7 mouse cellular contexts compared by ENCODE assay signal in the genomic region with DNA sequence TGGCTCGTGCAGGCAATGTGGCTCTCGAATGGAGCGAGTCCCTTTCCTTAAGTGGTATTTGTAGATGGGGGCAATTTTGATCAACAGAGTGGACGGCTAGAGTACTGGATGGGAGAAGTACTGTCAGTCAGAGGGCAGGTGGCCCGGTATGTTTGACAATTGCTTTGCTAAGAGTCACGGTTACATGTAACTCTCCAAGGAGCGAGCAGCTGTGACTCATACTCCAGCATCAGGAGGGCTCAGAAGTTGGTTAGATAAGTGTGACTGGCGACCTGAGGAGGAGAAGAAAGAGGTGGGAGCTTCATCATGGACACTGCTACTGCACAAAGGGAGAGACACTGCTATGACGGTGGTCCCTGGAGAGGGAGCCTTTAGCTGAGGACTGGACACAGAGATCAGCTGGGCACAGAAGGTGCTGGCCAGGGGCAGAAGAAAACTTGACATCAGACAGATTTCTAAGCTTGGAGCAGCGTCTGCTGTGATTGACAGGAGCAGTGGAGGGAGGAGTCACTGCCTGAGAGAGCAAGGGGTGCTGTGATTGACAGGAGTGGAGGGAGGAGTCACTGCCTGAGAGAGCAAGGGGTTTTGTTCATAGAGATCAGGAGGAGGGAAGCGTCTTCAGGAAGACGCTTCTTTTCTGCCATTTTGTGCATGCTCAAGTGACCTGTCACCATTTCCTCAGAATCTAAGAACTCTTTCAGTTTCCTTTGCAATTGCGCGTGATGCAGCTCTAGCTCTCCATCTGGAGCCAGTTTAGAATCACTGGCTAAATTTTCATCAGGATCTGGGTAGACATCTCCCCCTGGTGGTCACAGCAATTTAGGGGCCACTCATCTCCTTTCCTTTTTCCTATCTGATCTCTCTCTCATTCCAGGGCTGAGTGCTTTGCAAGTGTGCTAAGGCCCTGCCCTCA. TPM values are rescaled to one million over a fixed set of nuclear protein-coding genes. Genes with fewer than 3 reads are reported as not detected.
DNase-seq lines count a peak whose midpoint lies in the region; ATAC-seq lines count a peak whose summit lies in the region.

No protein-coding gene starts in this region.

- peak overlapping the region; percentile 81 for H3K4me3 ChIP-seq in megakaryocyte, embryonic 14.5 days (replicated peaks)

- DNase-seq in adrenal gland, adult 2 months: peak; percentile 70
- DNase-seq in embryo, embryonic 10.5 days (ENCODE audit: low spot score): peak; percentile 85
- peak; percentile 24 for DNase-seq in gastrocnemius, postnatal 25 days
- peak; percentile 25 to 83 for DNase-seq in left cerebral cortex, adult 9 months (ENCODE audit: low spot score in 2 of 2)
- DNase-seq in right cerebral cortex, postnatal 10 days (ENCODE audit: low spot score in 2 of 2): peak; percentile 76 to 80

- ATAC-seq in inflammation-experienced regulatory T-cells, adult 6 months: peak; percentile 86

- H3K9me3 ChIP-seq in megakaryocyte, embryonic 14.5 days: no peaks in the 10 kb centered on the region

- peaks cover 21% of the 10 kb centered on the region for H3K36me3 ChIP-seq in megakaryocyte, embryonic 14.5 days (replicated peaks; ENCODE audit: low read length)

- peaks cover 74% of the 10 kb centered on the region for H3K4me1 ChIP-seq in megakaryocyte, embryonic 14.5 days

- no peaks in the 10 kb centered on the region for H3K27me3 ChIP-seq in megakaryocyte, embryonic 14.5 days (replicated peaks)

RNA-seq across cellular contexts. Expression of gene F2rl2, which starts 22.9 kb away (rescaled TPM):
- under 1 TPM; 0.26 to 0.52 TPM for total RNA-seq in adrenal gland, adult 2 months (2021)
- 0.12 and 0.44 TPM in 2 replicates for polyA plus RNA-seq in adrenal gland, adult 2 months (2012; rRNA removed)
- not detected for total RNA-seq in gastrocnemius, postnatal 25 days (2021)
- 10 to 100 TPM in 1 of 3 experiments, 1 to 10 TPM in 2; 4.1 to 15.3 (median 4.7) TPM for polyA plus RNA-seq in inflammation-experienced regulatory T-cells, adult 6 months (2017; shearing (Covaris generic))
- 8.9 and 20.6 TPM in 2 replicates for polyA plus RNA-seq in megakaryocyte, embryonic 14.5 days (2012; ENCODE audit: insufficient read depth, low replicate concordance)

Comparison
In these comparisons a context has a peak if more than half of its experiments do, and no peak if none do; other contexts are left out.
1. Peak in every context shown above with its lines: DNase-seq, ATAC-seq and H3K4me3 ChIP-seq.
2. DNase-seq: peak in every context shown above with its lines; median percentile 85 in embryo, embryonic 10.5 days; 78 in right cerebral cortex, postnatal 10 days; 70 in adrenal gland, adult 2 months; 54 in left cerebral cortex, adult 9 months; 24 in gastrocnemius, postnatal 25 days.